Comparison of ENCODE assay signal across 8 mouse cellular contexts in the genomic region with DNA sequence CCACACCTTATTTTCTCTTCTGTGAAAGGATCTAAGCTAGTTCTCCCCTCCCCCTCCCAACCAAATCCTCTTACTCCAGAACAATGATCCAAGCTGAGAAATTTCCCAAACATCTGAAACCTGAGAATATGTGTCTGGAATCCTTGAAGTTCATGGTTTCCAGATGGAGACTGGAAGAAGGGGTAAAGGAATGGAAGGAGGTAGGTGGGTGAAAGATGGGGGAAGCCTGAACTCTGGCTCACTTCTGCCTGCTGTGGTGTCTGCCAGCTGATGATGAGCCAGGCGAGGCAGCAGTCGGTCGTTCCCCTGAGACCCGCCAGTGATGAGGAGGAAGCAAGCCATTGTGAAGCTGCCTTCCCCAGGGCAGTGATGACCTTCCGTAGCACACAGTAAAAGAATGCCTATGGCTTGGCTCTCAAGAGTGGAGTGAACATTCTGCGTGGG.
DNase-seq lines count a peak whose midpoint lies in the region; ATAC-seq lines count a peak whose summit lies in the region.

No protein-coding gene starts in this region.

- no peaks in the 10 kb centered on the region for H3K36me3 ChIP-seq in limb, embryonic 13.5 days

- H3K27me3 ChIP-seq in limb, embryonic 13.5 days = no peaks in the 10 kb centered on the region

- peak overlapping the region; percentile 33 for H3K4me2 ChIP-seq in limb, embryonic 13.5 days (replicated peaks)

- peak; percentile 29 for DNase-seq in left cerebral cortex, postnatal 4 days
- no peak for DNase-seq in left cerebral cortex, adult 9 months (ENCODE audit: low spot score in 2 of 2)
- peak; percentile 45 for DNase-seq in embryo, embryonic 10 days (ENCODE audit: low spot score)
- DNase-seq in gastrocnemius, postnatal 25 days = peak; percentile 65
- no peak for DNase-seq in T-cell, adult 2 months (ENCODE audit: low spot score)
- no peak for DNase-seq in layer of hippocampus, postnatal 10 days (ENCODE audit: low spot score in 2 of 2)
- DNase-seq in testis, postnatal 10 days (ENCODE audit: low spot score) = no peak

- no peaks in the 10 kb centered on the region for H3K9me3 ChIP-seq in limb, embryonic 13.5 days

- H3K27ac ChIP-seq in limb, embryonic 13.5 days = no peak overlapping the region

- H3K4me3 ChIP-seq in limb, embryonic 13.5 days = no peak overlapping the region

- peak; percentile 72 for ATAC-seq in limb, embryonic 13.5 days (ENCODE audit: low FRiP score, low read depth)

- intact Hi-C loops in left cerebral cortex, postnatal 4 days (cut with DNase I) = loop anchor here (10.0 kb wide), 1 partner anchor 150 kb away; no protein-coding TSS in a partner anchor

- peaks cover 30% of the 10 kb centered on the region for H3K4me1 ChIP-seq in limb, embryonic 13.5 days

- WGBS in limb, embryonic 13.5 days = 14% methylated on average over 6 of the region's 6 CpGs

- H3K9ac ChIP-seq in limb, embryonic 13.5 days = no peak overlapping the region

Comparison
In these comparisons a context has a peak if more than half of its experiments do, and no peak if none do; other contexts are left out.
1. DNase-seq: peak in left cerebral cortex, postnatal 4 days (single experiment), embryo, embryonic 10 days (single experiment) and gastrocnemius, postnatal 25 days (single experiment); none in left cerebral cortex, adult 9 months (0 of 2), T-cell, adult 2 months (single experiment), layer of hippocampus, postnatal 10 days (0 of 2) and testis, postnatal 10 days (single experiment).